Mouse (Mus musculus) liver, postnatal 0 days (tissue): ENCODE measurements around the gene Elovl3.

ENCODE experiments used
- CTCF ChIP-seq: sonication (generic); IDR thresholded peaks from 2 replicates; pipeline ENCODE4 v1.5.1; 2016; ENCODE audit warnings: antibody characterized with exemption, low read depth
- EP300 ChIP-seq: IDR thresholded peaks from 2 replicates; pipeline ENCODE4 v1.6.1; 2016; ENCODE audit warnings: antibody characterized with exemption, low read depth, mild to moderate bottlenecking

DNA sequence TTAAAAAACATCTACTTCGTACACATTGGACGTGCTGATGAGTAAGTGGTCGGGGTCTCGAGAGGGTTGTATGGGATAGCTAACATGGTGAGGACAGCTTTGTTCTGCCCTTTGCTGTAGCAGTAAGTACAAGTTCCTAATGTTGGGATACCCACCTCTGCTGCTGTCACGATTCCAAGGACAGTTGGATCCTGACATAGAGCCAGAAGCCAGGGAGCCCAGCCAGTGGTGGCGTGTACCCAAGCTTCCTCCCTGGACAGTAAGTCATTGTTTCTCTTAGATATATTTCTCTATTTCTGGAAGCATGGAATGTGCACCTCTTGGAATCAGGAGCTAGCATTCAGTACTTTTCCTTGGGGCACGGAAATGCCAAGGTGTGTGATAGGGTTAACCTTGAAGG lies 43.8 kb upstream of the Elovl3 start:
- no peak for TF ChIP-seq CTCF
- no peak for TF ChIP-seq EP300
